ENCODE assay signal across 17 mouse cellular contexts in genomic region chr10:75327081-75327480, GRCm38 (mm10). TPM values are rescaled to one million over a fixed set of nuclear protein-coding genes. Genes with fewer than 3 reads are reported as not detected.
DNase-seq lines count a peak whose midpoint lies in the region; ATAC-seq lines count a peak whose summit lies in the region.
"Had no signal": no experiment of that assay in that cellular context is flagged by ENCODE, and none has a peak within 500 bp of the region (broad histone marks: within the 10 kb centered on the region; RNA-seq: fewer than 3 reads in every experiment).

No protein-coding gene starts in this region.

- no peaks in the 10 kb centered on the region for H3K27me3 ChIP-seq in heart, embryonic 16.5 days (ENCODE audit: control insufficient read depth, insufficient read depth, low read length)
- H3K27me3 ChIP-seq in heart, embryonic 12.5 days (replicated peaks): no peaks in the 10 kb centered on the region
- H3K27me3 ChIP-seq in lung, embryonic 16.5 days (ENCODE audit: control insufficient read depth, insufficient read depth, low read depth, low read length): no peaks in the 10 kb centered on the region
- no peaks in the 10 kb centered on the region for H3K27me3 ChIP-seq in forebrain, embryonic 13.5 days
- H3K27me3 ChIP-seq: embryonic facial prominence, embryonic 15.5 days; heart, embryonic 15.5 days; limb, embryonic 15.5 days; stomach, embryonic 15.5 days had no signal

- no peak overlapping the region for H3K4me3 ChIP-seq in heart, embryonic 16.5 days (ENCODE audit: low read length)
- no peak overlapping the region for H3K4me3 ChIP-seq in heart, embryonic 12.5 days
- H3K4me3 ChIP-seq in lung, embryonic 16.5 days (ENCODE audit: low read length): no peak overlapping the region
- H3K4me3 ChIP-seq in brown adipose tissue, adult 24 weeks (ENCODE audit: insufficient read depth, low read depth, low read length): no peak overlapping the region; the same call in 1 of the 2 replicates
- H3K4me3 ChIP-seq in forebrain, embryonic 13.5 days: no peak overlapping the region
- H3K4me3 ChIP-seq: embryonic facial prominence, embryonic 15.5 days; heart, embryonic 15.5 days; limb, embryonic 15.5 days; midbrain, embryonic 10.5 days; stomach, embryonic 15.5 days had no signal

- H3K9ac ChIP-seq in heart, embryonic 16.5 days (ENCODE audit: low read length): no peak overlapping the region
- H3K9ac ChIP-seq in heart, embryonic 12.5 days: no peak overlapping the region
- no peak overlapping the region for H3K9ac ChIP-seq in lung, embryonic 16.5 days (ENCODE audit: low read length)
- no peak overlapping the region for H3K9ac ChIP-seq in forebrain, embryonic 13.5 days
- H3K9ac ChIP-seq: embryonic facial prominence, embryonic 15.5 days; heart, embryonic 15.5 days; limb, embryonic 15.5 days; stomach, embryonic 15.5 days had no signal

- H3K36me3 ChIP-seq in heart, embryonic 16.5 days (ENCODE audit: control insufficient read depth, insufficient read depth): 0 out of 2 replicates have a peak, but pooled peaks cover 3% of the 10 kb centered on the region
- no peaks in the 10 kb centered on the region for H3K36me3 ChIP-seq in heart, embryonic 12.5 days
- no peaks in the 10 kb centered on the region for H3K36me3 ChIP-seq in lung, embryonic 16.5 days (ENCODE audit: control insufficient read depth, insufficient read depth, low read length)
- H3K36me3 ChIP-seq in forebrain, embryonic 13.5 days (ENCODE audit: poor library complexity, severe bottlenecking): no peaks in the 10 kb centered on the region
- H3K36me3 ChIP-seq: embryonic facial prominence, embryonic 15.5 days; heart, embryonic 15.5 days; limb, embryonic 15.5 days; midbrain, embryonic 10.5 days; stomach, embryonic 15.5 days had no signal

- no peak for ATAC-seq in heart, embryonic 16.5 days (replicated peaks; ENCODE audit: extremely low read depth, insufficient read depth, low FRiP score)
- ATAC-seq in heart, embryonic 12.5 days (ENCODE audit: insufficient number of reproducible peaks, low FRiP score): no peak
- ATAC-seq in lung, embryonic 16.5 days (ENCODE audit: low read depth): peak; percentile 33; the same call in 1 of the 2 replicates
- ATAC-seq in megakaryocyte, adult 5-6 weeks (ENCODE audit: poor library complexity, severe bottlenecking): peak; percentile 22
- ATAC-seq in forebrain, embryonic 13.5 days: no peak
- ATAC-seq: forebrain, embryonic 16.5 days had no signal

- WGBS in heart, embryonic 16.5 days: 46% methylated on average over 11 of the region's 11 CpGs
- 52% methylated on average over 11 of the region's 11 CpGs for WGBS in heart, embryonic 12.5 days
- 46% methylated on average over 11 of the region's 11 CpGs for WGBS in lung, embryonic 16.5 days
- 82% methylated on average over 11 of the region's 11 CpGs for WGBS in forebrain, embryonic 13.5 days

- no peak for DNase-seq in lung, postnatal 14 days
- DNase-seq in layer of hippocampus, postnatal 14 days (ENCODE audit: low spot score in 2 of 2): no peak
- DNase-seq: cerebellum, adult 9-10 months; gastrocnemius, postnatal 25 days; left cerebral cortex, postnatal 4 days had no signal

- no peaks in the 10 kb centered on the region for H3K9me3 ChIP-seq in heart, embryonic 16.5 days (replicated peaks; ENCODE audit: control insufficient read depth, low read length)
- H3K9me3 ChIP-seq in heart, embryonic 12.5 days (replicated peaks): no peaks in the 10 kb centered on the region
- H3K9me3 ChIP-seq in lung, embryonic 16.5 days (ENCODE audit: control insufficient read depth, low read length): no peaks in the 10 kb centered on the region
- H3K9me3 ChIP-seq in forebrain, embryonic 13.5 days (replicated peaks): no peaks in the 10 kb centered on the region
- H3K9me3 ChIP-seq: embryonic facial prominence, embryonic 15.5 days; heart, embryonic 15.5 days; limb, embryonic 15.5 days; midbrain, embryonic 10.5 days; stomach, embryonic 15.5 days had no signal

- H3K4me2 ChIP-seq in heart, embryonic 16.5 days (ENCODE audit: low read depth, low read length): peak overlapping the region; percentile 13; the same call in 1 of the 2 replicates
- H3K4me2 ChIP-seq in heart, embryonic 12.5 days: no peak overlapping the region
- H3K4me2 ChIP-seq in lung, embryonic 16.5 days (ENCODE audit: low read depth, low read length): no peak overlapping the region
- no peak overlapping the region for H3K4me2 ChIP-seq in forebrain, embryonic 13.5 days
- H3K4me2 ChIP-seq: embryonic facial prominence, embryonic 15.5 days; heart, embryonic 15.5 days; limb, embryonic 15.5 days; stomach, embryonic 15.5 days had no signal

- peak overlapping the region; percentile 29; the same call in 1 of the 2 replicates for H3K27ac ChIP-seq in heart, embryonic 16.5 days (ENCODE audit: low read length)
- no peak overlapping the region for H3K27ac ChIP-seq in heart, embryonic 12.5 days (ENCODE audit: poor library complexity, severe bottlenecking)
- H3K27ac ChIP-seq in lung, embryonic 16.5 days (ENCODE audit: low read length): peak overlapping the region; percentile 36
- H3K27ac ChIP-seq in brown adipose tissue, adult 24 weeks (replicated peaks; ENCODE audit: low read depth, low read length): peak overlapping the region; percentile 46
- no peak overlapping the region for H3K27ac ChIP-seq in forebrain, embryonic 13.5 days
- H3K27ac ChIP-seq: embryonic facial prominence, embryonic 15.5 days; heart, embryonic 15.5 days; limb, embryonic 15.5 days; midbrain, embryonic 10.5 days; stomach, embryonic 15.5 days had no signal

- H3K4me1 ChIP-seq in heart, embryonic 16.5 days (ENCODE audit: control insufficient read depth, insufficient read depth, low read length): peaks cover 24% of the 10 kb centered on the region
- peaks cover 22% of the 10 kb centered on the region for H3K4me1 ChIP-seq in heart, embryonic 12.5 days (replicated peaks)
- peaks cover 35% of the 10 kb centered on the region for H3K4me1 ChIP-seq in lung, embryonic 16.5 days (replicated peaks; ENCODE audit: control insufficient read depth, insufficient read depth, low read length)
- peaks cover 23% of the 10 kb centered on the region for H3K4me1 ChIP-seq in brown adipose tissue, adult 24 weeks (ENCODE audit: control insufficient read depth, insufficient read depth, insufficient read length, low read length)
- H3K4me1 ChIP-seq in forebrain, embryonic 13.5 days: no peaks in the 10 kb centered on the region
- H3K4me1 ChIP-seq: embryonic facial prominence, embryonic 15.5 days; limb, embryonic 15.5 days; stomach, embryonic 15.5 days had no signal

RNA-seq across cellular contexts. Expression of gene Adora2a, which starts 10.4 kb away (rescaled TPM):
- 8.0 and 8.7 TPM in 2 replicates for polyA plus RNA-seq in heart, embryonic 16.5 days (2015; fragmentation: Nextera tagmentation; extraction: Ambion mirVana)
- polyA plus RNA-seq in heart, embryonic 12.5 days (2016; fragmentation: Nextera tagmentation; extraction: Ambion mirVana): 3.1 and 3.7 TPM in 2 replicates
- polyA plus RNA-seq in lung, embryonic 16.5 days (2015; fragmentation: Nextera tagmentation; extraction: Ambion mirVana): 8.9 and 9.2 TPM in 2 replicates
- 3.8 and 5.0 TPM in 2 replicates for polyA plus RNA-seq in brown adipose tissue, adult 24 weeks (2012; ENCODE audit: insufficient read depth, insufficient read length, missing spikeins)
- 3.3 TPM in 2 replicates for total RNA-seq in megakaryocyte, adult 5-6 weeks (2015)
- 2.6 and 3.0 TPM in 2 replicates for total RNA-seq in megakaryocyte, adult 5-6 weeks (2017)
- polyA plus RNA-seq in forebrain, embryonic 13.5 days (2015; fragmentation: Nextera tagmentation; extraction: Ambion mirVana): 3.2 and 3.5 TPM in 2 replicates
- total RNA-seq in layer of hippocampus, postnatal 14 days (2021): 1 to 10 TPM; 3.2 to 5.1 TPM

Comparison
In these comparisons a context has a peak if more than half of its experiments do, and no peak if none do; other contexts are left out.
1. H3K27ac ChIP-seq: peak in heart, embryonic 16.5 days (single experiment), lung, embryonic 16.5 days (single experiment) and brown adipose tissue, adult 24 weeks (single experiment); none in heart, embryonic 12.5 days (single experiment) and forebrain, embryonic 13.5 days (single experiment).
2. ATAC-seq: peak in lung, embryonic 16.5 days (single experiment) and megakaryocyte, adult 5-6 weeks (single experiment); none in heart, embryonic 16.5 days (single experiment), heart, embryonic 12.5 days (single experiment) and forebrain, embryonic 13.5 days (single experiment).